Mouse (Mus musculus) bone marrow macrophage, adult 2 months (primary cell): ENCODE results near the gene Dlgap1.

ENCODE experiments used
- CTCF ChIP-seq: IDR thresholded peaks from 2 replicates; pipeline ENCODE4 v1.5.1; 2012; ENCODE audit warnings: low read depth, mild to moderate bottlenecking, low read length, moderate library complexity
- POLR2A ChIP-seq: IDR thresholded peaks from 2 replicates; pipeline ENCODE4 v1.6.1; 2012; ENCODE audit warnings: mild to moderate bottlenecking, low read depth, low read length, borderline replicate concordance

GRCm38 (mm10) chr17:70787366-70787765 lies 818.5 kb downstream of the Dlgap1 start:
- no peak for TF ChIP-seq CTCF
- TF ChIP-seq POLR2A = no peak
